Mouse (Mus musculus): ENCODE measurements around the gene Ncoa4.

The Ncoa4 gene

GRCm38 (mm10) chr14:32175310-32175709 is 15.6 kb downstream of the Ncoa4 start:
- TF ChIP-seq GATA4 (IDR thresholded peaks at IDR 0.05; ENCODE audit: insufficient replicate concordance, low read length): no peak

DNA sequence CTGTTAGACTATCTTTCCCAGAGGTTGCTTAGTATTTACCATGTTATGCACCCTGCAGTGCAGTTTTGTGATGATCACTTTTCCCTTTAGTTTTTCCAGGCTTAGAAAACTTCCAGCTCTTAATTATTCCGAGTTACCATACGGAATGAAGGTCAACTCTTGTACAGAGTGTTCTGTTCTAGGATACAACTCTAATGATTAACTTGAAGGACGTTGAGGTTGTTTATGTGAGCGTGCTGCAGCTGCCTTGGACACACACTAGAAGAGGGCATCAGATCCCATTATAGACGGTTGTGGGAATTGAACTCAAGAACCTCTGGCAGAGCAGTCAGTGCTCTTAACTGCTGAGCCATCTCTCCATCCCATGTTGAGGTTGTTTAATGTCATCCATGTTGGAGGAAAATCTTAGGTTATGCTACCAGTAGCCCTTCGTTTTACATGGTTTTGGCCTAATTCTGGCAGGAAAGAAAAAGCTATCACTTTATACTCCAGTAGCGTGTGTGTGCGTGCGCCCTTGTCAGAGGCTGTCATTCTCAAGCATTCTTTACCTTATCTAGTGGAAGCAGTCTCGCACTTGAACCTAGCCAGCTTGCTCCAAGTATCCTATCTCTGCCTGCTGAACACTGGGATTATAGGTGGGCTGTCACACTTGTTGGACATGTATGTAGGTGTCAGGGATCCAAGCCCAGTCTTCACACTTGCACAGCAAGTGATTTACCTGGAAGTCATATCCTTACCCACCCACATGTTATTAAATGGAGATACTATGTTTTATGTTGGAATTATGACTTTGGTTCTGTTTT is 19.9 kb downstream of the Ncoa4 start:
- TF ChIP-seq GATA4 (IDR thresholded peaks at IDR 0.05; ENCODE audit: insufficient replicate concordance, low read length): no peak

DNA sequence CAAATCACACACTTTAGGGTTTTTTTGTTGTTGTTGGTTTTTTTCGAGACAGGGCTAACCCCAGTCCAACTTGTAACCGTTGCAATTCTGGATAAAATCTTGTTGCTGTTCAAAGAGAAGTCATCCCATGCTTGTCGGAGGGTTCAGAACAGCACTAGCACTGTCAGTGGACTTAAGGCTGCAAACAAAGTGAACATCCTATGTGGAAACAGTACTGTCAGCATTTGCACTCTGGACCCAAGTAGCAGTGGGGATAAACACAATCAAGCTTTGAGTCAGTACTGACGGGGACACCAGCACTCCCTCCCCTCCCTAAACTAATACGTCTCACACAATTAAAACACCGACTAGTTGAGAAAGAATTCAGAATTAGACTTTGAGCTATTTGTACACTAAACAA is 21.2 kb downstream of the Ncoa4 start:
- no peak for TF ChIP-seq GATA4 (IDR thresholded peaks at IDR 0.05; ENCODE audit: insufficient replicate concordance, low read length)

DNA sequence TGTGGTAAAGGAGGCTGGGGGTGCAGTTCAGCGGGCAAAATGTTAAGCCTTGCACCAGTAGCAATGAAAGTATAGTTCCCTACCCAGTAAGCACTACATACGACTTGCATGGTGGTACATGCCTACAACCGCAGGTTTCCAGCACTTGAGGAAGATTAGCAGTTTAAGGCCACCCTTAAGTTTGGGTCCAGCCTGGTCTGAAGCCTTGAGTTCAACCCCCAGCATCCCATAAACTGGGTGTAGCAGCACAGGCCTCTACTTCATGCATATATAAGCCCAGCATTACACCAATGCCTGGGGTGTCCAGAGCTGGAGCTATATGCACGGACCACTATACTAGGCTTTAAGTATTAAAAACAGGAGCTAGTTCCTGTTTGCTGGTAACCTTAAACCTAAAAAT is 24.2 kb downstream of the Ncoa4 start:
- TF ChIP-seq GATA4 (IDR thresholded peaks at IDR 0.05; ENCODE audit: insufficient replicate concordance, low read length): no peak

DNA sequence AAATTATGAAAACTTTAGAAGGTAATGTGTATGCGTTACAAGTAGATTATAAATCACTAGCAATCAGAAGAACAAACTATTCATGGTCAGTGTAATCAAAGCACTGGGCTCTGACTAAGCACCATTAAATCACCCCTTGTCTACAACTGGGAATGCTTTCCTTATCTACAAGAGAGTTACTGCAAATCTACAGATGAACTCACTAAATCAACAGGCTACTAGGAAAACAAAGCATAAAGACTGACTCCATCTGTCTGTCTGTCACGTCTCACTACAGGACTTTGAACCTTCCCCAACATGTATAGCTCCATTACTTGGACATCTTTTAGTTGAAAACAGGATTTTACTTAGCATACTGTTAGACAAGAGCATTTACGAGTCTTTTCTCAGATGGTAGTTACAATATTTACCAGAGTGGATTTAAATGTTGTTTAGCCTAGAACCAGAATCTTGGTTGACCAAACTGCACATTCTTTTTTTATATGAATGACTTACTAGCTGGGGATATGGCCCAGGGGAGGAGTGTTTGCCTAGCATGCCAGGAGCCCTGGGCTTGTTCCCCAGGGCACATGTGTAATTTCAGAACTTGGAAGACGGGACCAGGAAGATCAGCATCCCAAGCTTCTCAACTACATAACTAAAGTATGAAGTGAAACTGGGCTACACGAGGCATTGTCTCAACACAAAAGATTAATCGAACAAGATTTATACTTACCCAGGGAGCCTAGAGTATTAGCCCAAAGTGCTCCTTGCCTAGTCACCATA is 31.1 kb downstream of the Ncoa4 start:
- TF ChIP-seq GATA4 (IDR thresholded peaks at IDR 0.05; ENCODE audit: insufficient replicate concordance, low read length): no peak

DNA sequence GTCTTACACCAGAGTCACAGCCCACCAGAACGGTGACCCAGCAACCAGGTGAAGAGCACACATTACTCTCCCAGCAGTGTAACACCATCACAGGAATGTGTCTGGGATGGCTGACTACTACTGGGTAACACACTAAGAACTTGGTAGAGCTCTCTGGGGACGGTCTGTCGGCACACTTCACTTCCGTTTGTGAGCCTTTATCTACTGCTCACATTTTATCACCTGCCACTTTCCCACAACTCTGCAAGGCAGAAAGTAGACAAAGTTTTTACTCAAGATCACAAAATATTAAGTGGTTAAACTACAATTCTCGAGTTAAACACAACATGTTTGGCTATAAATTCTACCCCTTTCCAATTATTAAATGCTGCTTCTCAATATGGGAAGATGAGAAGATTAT is 32.3 kb downstream of the Ncoa4 start:
- TF ChIP-seq GATA4 (IDR thresholded peaks at IDR 0.05; ENCODE audit: insufficient replicate concordance, low read length): no peak

- no peak for TF ChIP-seq GATA4 (IDR thresholded peaks at IDR 0.05; ENCODE audit: insufficient replicate concordance, low read length)
These were observed 32.8 kb downstream of the Ncoa4 start for GRCm38 (mm10) chr14:32192437-32192836.

- TF ChIP-seq GATA4 (IDR thresholded peaks at IDR 0.05; ENCODE audit: insufficient replicate concordance, low read length): no peak
These were observed 41.7 kb downstream of the Ncoa4 start for GRCm38 (mm10) chr14:32201354-32201753.

DNA sequence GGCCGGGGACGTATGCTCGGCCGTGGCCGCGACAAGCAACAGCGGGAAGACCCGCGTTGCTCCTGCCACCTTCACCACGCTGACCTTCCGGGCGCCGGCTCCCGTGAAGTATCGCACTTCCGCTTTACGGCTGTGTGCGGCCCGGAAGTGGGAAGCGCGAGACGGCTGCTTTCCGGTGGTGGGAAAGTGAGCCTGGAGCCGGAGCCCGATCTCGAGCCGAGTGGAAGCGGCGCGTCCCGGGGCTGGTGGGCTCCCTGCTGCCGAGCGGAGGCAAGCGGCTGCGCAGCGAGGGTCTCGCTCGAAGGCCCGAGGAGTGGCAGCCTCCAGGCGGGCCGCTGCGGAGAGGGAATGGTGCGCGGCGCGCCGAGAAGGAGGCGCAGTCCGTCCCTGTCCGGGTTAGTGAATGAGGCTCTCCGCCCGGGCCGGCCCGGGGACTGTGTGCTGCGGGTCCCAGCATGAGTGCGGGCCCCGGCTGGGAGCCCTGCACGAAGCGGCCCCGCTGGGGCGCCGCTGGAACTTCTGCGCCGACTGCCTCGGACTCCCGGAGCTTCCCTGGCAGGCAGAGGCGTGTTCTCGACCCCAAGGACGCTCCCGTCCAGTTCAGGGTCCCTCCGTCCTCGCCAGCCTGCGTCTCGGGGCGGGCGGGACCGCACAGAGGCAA is 42.3 kb downstream of the Ncoa4 start, which contains the start of the genes Timm23 and Parg:
Timm23 (minus strand) TSS at position 108 of the 661 bp plus-strand sequence.
Parg (plus strand) TSS at position 159 of the 661 bp plus-strand sequence.
- peak; percentile 6; the same call in 1 of the 2 replicates for TF ChIP-seq GATA4 (IDR thresholded peaks at IDR 0.05; ENCODE audit: insufficient replicate concordance, low read length)

GRCm38 (mm10) chr14:32226601-32227000 is 66.9 kb downstream of the Ncoa4 start:
- no peak for TF ChIP-seq GATA4 (IDR thresholded peaks at IDR 0.05; ENCODE audit: insufficient replicate concordance, low read length)

DNA sequence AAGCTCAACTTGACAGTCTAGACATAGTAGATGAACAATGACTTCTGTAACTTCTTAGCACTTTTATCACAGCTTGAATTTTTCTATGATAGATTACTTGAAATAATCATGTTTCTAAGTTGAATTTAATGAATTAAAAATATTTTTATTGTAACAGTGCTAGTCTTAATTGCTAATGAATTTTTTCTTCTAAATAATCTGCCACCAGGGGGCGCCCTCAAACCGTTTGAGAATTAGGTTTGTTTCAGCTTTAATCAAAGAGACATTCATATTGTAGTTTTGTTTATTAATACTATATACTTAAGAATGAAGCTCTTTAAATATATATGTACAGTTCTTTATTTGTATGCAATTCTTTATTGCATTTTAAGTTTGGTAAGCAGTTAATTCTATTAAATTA is 69.3 kb downstream of the Ncoa4 start:
- no peak for TF ChIP-seq GATA4 (IDR thresholded peaks at IDR 0.05; ENCODE audit: insufficient replicate concordance, low read length)

Data from liver, adult (tissue).